Mouse (Mus musculus) kidney, embryonic 14.5 days (tissue): ENCODE measurements around the gene Kmt2d. TPM values are rescaled to one million over a fixed set of nuclear protein-coding genes. Genes with fewer than 3 reads are reported as not detected.

Experiments
- polyA plus RNA-seq: library from polyadenylated mRNA; unstranded; fragments of >200 nt; fragmentation: Nextera tagmentation; extraction: Ambion mirVana; gene quantifications from 2 replicates; pipeline ENCODE4 v1.2.1, GENCODE M21; 2014

Kmt2d gene
- polyA plus RNA-seq, 1 experiment from 2014 or later, result 21.4 TPM

Other genes starting within 250 kb of the Kmt2d start
- gene Cacnb3, start 240.4 kb downstream of the Kmt2d start, polyA plus RNA-seq, result 21.5 and 26.5 TPM in 2 replicates
- gene Ddx23, start 208.3 kb downstream of the Kmt2d start, polyA plus RNA-seq, result 27.3 and 32.2 TPM in 2 replicates
- gene Rnd1, start 193.7 kb downstream of the Kmt2d start, polyA plus RNA-seq, result 0.28 and 0.31 TPM in 2 replicates
- gene Ccdc65, start 163.0 kb downstream of the Kmt2d start, polyA plus RNA-seq, result 0.69 and 1.0 TPM in 2 replicates
- 28.8 and 33.4 TPM in 2 replicates for gene Fkbp11, start 143.0 kb downstream of the Kmt2d start, polyA plus RNA-seq
- gene Arf3, start 108.0 kb downstream of the Kmt2d start, polyA plus RNA-seq, result 29.8 and 39.7 TPM in 2 replicates
- not detected in 2 replicates for gene Wnt10b, start 93.1 kb downstream of the Kmt2d start, polyA plus RNA-seq
- not detected in 2 replicates for gene Wnt1, start 81.3 kb downstream of the Kmt2d start, polyA plus RNA-seq
- gene Ddn, start 61.7 kb downstream of the Kmt2d start, polyA plus RNA-seq, result 1.4 TPM in 2 replicates
- gene Prkag1, start 39.7 kb downstream of the Kmt2d start, polyA plus RNA-seq, result 67.8 and 83.7 TPM in 2 replicates
- gene Rhebl1, start 23.3 kb upstream of the Kmt2d start, polyA plus RNA-seq, result 14.4 and 22.4 TPM in 2 replicates
- 0.54 and 0.84 TPM in 2 replicates for gene Dhh, start 27.3 kb upstream of the Kmt2d start, polyA plus RNA-seq
- gene Lmbr1l, start 47.0 kb upstream of the Kmt2d start, polyA plus RNA-seq, result 5.5 and 8.6 TPM in 2 replicates
- 1,971 and 2,088 TPM in 2 replicates for gene Tuba1b, start 63.4 kb upstream of the Kmt2d start, polyA plus RNA-seq
- not detected in 2 replicates for gene Gm49450, start 82.3 kb upstream of the Kmt2d start, polyA plus RNA-seq
- 891 and 921 TPM in 2 replicates for gene Tuba1a, start 82.5 kb upstream of the Kmt2d start, polyA plus RNA-seq
- gene Tuba1c, start 158.7 kb upstream of the Kmt2d start, polyA plus RNA-seq, result 187 and 196 TPM in 2 replicates
- gene Prph, start 184.0 kb upstream of the Kmt2d start, polyA plus RNA-seq, result 0.13 and 0.31 TPM in 2 replicates
- 27.3 and 31.7 TPM in 2 replicates for gene Troap, start 203.4 kb upstream of the Kmt2d start, polyA plus RNA-seq
- gene C1ql4, start 216.6 kb upstream of the Kmt2d start, polyA plus RNA-seq, result 0.43 and 1.3 TPM in 2 replicates
- 5.4 and 7.1 TPM in 2 replicates for gene Dnajc22, start 222.0 kb upstream of the Kmt2d start, polyA plus RNA-seq